Mouse (Mus musculus) CH12.LX (cell line): ENCODE measurements around the gene Gm5294. TPM values are rescaled to one million over a fixed set of nuclear protein-coding genes. Genes with fewer than 3 reads are reported as not detected.

Experiments
- DNase-seq: peaks from one replicate; pipeline ENCODE4 v3.0.0-alpha.2; 2013; ENCODE audit errors: extremely low read depth
- H3K27ac ChIP-seq: 2 replicates; pipeline ENCODE4 v1.5.1; 2012; ENCODE audit warnings: low read depth, mild to moderate bottlenecking, control low read depth, moderate library complexity; ENCODE audit not compliant: insufficient read depth
- H3K27me3 ChIP-seq: replicated peaks from 2 replicates; pipeline ENCODE3; 2012; ENCODE audit warnings: inconsistent platforms
- H3K36me3 ChIP-seq, 2 experiments: replicated peaks in 1 of 2; 2 replicates each; pipeline versions ENCODE3 to v1.6.1; 2012; ENCODE audit warnings: inconsistent platforms in 1 of 2, low read length in 1 of 2, mild to moderate bottlenecking in 1 of 2, mixed read lengths in 1 of 2, moderate library complexity in 1 of 2; ENCODE audit not compliant: control insufficient read depth in 1 of 2, insufficient read depth in 1 of 2
- H3K4me1 ChIP-seq, 2 experiments: 2 replicates each; pipeline ENCODE4 v1.6.1; 2012; ENCODE audit warnings: inconsistent platforms in 1 of 2, moderate library complexity in 1 of 2; ENCODE audit not compliant: insufficient read depth in 2 of 2, control insufficient read depth in 1 of 2
- H3K4me2 ChIP-seq: 2 replicates; pipeline ENCODE4 v1.6.1; 2012; ENCODE audit warnings: low read depth, mild to moderate bottlenecking, control low read depth; ENCODE audit not compliant: poor library complexity, insufficient read depth, severe bottlenecking
- H3K4me3 ChIP-seq, 3 experiments: fragments of 150-350 bp in 1 of 3; sonication (generic) in 1 of 3; replicated peaks in 1 of 3; 2 replicates each; pipeline versions ENCODE3 to v1.5.1; 2011 to 2012; ENCODE audit warnings: low read depth in 2 of 3, low read length in 2 of 3, mild to moderate bottlenecking in 2 of 3, moderate library complexity in 2 of 3, control low read depth in 1 of 3, improper control_type of control experiment in 1 of 3, inconsistent platforms in 1 of 3, mixed read lengths in 1 of 3; ENCODE audit not compliant: poor library complexity in 1 of 3
- H3K79me2 ChIP-seq: replicated peaks from 2 replicates; pipeline ENCODE4 v1.6.1; 2012; ENCODE audit warnings: mild to moderate bottlenecking, moderate library complexity; ENCODE audit not compliant: control insufficient read depth, poor library complexity, insufficient read depth, severe bottlenecking; ENCODE audit errors: extremely low read depth
- H3K9ac ChIP-seq: 2 replicates; pipeline ENCODE4 v1.6.1; 2012; ENCODE audit warnings: low read depth, mild to moderate bottlenecking, control low read depth, moderate library complexity; ENCODE audit not compliant: insufficient read depth
- H3K9me3 ChIP-seq: replicated peaks from 2 replicates; pipeline ENCODE3; 2012; ENCODE audit warnings: low read length, inconsistent platforms, mixed read lengths
- BHLHE40 ChIP-seq: IDR thresholded peaks from 2 replicates; pipeline ENCODE4 v1.6.1; 2011; ENCODE audit warnings: mild to moderate bottlenecking, low read depth, low read length, improper control_type of control experiment
- CHD2 ChIP-seq: IDR thresholded peaks from 2 replicates; pipeline ENCODE4 v1.6.1; 2011; ENCODE audit warnings: low read length, improper control_type of control experiment
- CTCF ChIP-seq, 2 experiments: IDR thresholded peaks in 1 of 2; conservative IDR thresholded peaks in 1 of 2; 2 replicates each; pipeline ENCODE4 v1.5.1; 2011 to 2012; ENCODE audit warnings: low read depth in 2 of 2, low read length in 2 of 2, improper control_type of control experiment in 1 of 2, inconsistent platforms in 1 of 2, mild to moderate bottlenecking in 1 of 2, moderate library complexity in 1 of 2
- EP300 ChIP-seq: IDR thresholded peaks from 2 replicates; pipeline ENCODE4 v1.6.1; 2011; ENCODE audit warnings: low read length, improper control_type of control experiment
- ETS1 ChIP-seq: conservative IDR thresholded peaks from 2 replicates; pipeline ENCODE4 v1.6.1; 2012; ENCODE audit warnings: low read depth, mild to moderate bottlenecking, inconsistent platforms, low read length, improper control_type of control experiment, moderate library complexity
- GABPA ChIP-seq: IDR thresholded peaks from 2 replicates; pipeline ENCODE4 v1.6.1; 2012; ENCODE audit warnings: low read depth, low read length, improper control_type of control experiment, inconsistent platforms; ENCODE audit not compliant: insufficient replicate concordance
- HCFC1 ChIP-seq: IDR thresholded peaks from 2 replicates; pipeline ENCODE4 v1.6.1; 2012; ENCODE audit warnings: low read depth, mild to moderate bottlenecking, inconsistent platforms, low read length, improper control_type of control experiment
- IRF4 ChIP-seq: IDR thresholded peaks from 2 replicates; pipeline ENCODE4 v1.6.1; 2014; ENCODE audit warnings: low read depth, mild to moderate bottlenecking, inconsistent platforms, low read length, improper control_type of control experiment
- MAX ChIP-seq: IDR thresholded peaks from 2 replicates; pipeline ENCODE4 v1.6.1; 2011; ENCODE audit warnings: low read length, improper control_type of control experiment
- MEF2A ChIP-seq: IDR thresholded peaks from 2 replicates; pipeline ENCODE4 v1.6.1; 2014; ENCODE audit warnings: low read depth, mild to moderate bottlenecking, inconsistent platforms, low read length, improper control_type of control experiment, borderline replicate concordance
- MYC ChIP-seq: IDR thresholded peaks from 2 replicates; pipeline ENCODE4 v1.6.1; 2011; ENCODE audit warnings: low read depth, mild to moderate bottlenecking, improper control_type of control experiment, low read length
- POLR2A ChIP-seq: IDR thresholded peaks from 2 replicates; pipeline ENCODE4 v1.6.1; 2011; ENCODE audit warnings: low read depth, mild to moderate bottlenecking, improper control_type of control experiment, low read length
- POLR2AphosphoS2 ChIP-seq: IDR thresholded peaks from 2 replicates; pipeline ENCODE4 v1.6.1; 2011; ENCODE audit warnings: low read depth, low read length, improper control_type of control experiment
- TBP ChIP-seq: conservative IDR thresholded peaks from 2 replicates; pipeline ENCODE4 v1.6.1; 2011; ENCODE audit warnings: low read depth, low read length, improper control_type of control experiment
- TCF12 ChIP-seq: IDR thresholded peaks from 2 replicates; pipeline ENCODE4 v1.6.1; 2014; ENCODE audit warnings: low read depth, mild to moderate bottlenecking, inconsistent platforms, low read length, improper control_type of control experiment
- USF1 ChIP-seq: IDR thresholded peaks from 2 replicates; pipeline ENCODE4 v1.6.1; 2014; ENCODE audit warnings: low read depth, mild to moderate bottlenecking, inconsistent platforms, low read length, improper control_type of control experiment
- ZKSCAN1 ChIP-seq: IDR thresholded peaks from 2 replicates; pipeline ENCODE4 v1.6.1; 2012; ENCODE audit warnings: low read depth, inconsistent platforms, low read length, improper control_type of control experiment, borderline replicate concordance
- dilution Hi-C: fragments of 300-500 bp; cut with MboI; formaldehyde crosslinking; loops from 2 replicates; pipeline ENCODE4 v1.14.3; 2020; ENCODE audit warnings: low sequenced_read_pairs; ENCODE audit not compliant: extremely low pct_unique_long_range_greater_than_20kb, extremely low pct_ligation_motif_present
- in situ Hi-C: fragments of 300-500 bp; cut with MboI; formaldehyde crosslinking; loops from 3 replicates; pipeline ENCODE4 v1.14.3; 2019; ENCODE audit warnings: low sequenced_read_pairs, low pct_ligation_motif_present, low pct_unique_long_range_greater_than_20kb, mixed read lengths
- polyA plus RNA-seq: library from polyadenylated mRNA; unstranded; fragments of >175 nt; gene quantifications from 2 replicates; pipeline ENCODE4 v1.2.1, GENCODE M21; 2012; ENCODE audit warnings: low read depth; ENCODE audit not compliant: insufficient read length
- total RNA-seq, 2 experiments: library from RNA; depleted of rRNA; stranded (reverse); fragments of 300-350 nt in 1 of 2; fragments of >200 nt in 1 of 2; gene quantifications; 2 replicates each; pipeline ENCODE4 v1.2.3; 2012 to 2014

The Gm5294 gene
- total and polyA plus RNA-seq, 3 experiments = not detected

GRCm38 (mm10) chr5:138863681-138864146, 43.8 kb downstream of the Gm5294 start (continued):
- TF ChIP-seq GABPA (no peak), TCF12 (peak; percentile 79), BHLHE40 (peak; percentile 70), CTCF (conservative IDR thresholded peaks at IDR 0.05 in 1 of 2, IDR thresholded peaks at IDR 0.05 in 1 of 2; ENCODE audit: low read depth in 2 of 2, low read length in 2 of 2) (no peak), EP300 (0 out of 2 replicates have a peak, but pooled peaks have one; percentile 28), TBP (no peak)

GRCm38 (mm10) chr5:138864166-138864565, 44.3 kb downstream of the Gm5294 start:
- Histone ChIP-seq H3K4me2 (no peak overlapping the region), H3K27ac (no peak overlapping the region), H3K4me1 (peaks cover 3 to 15% of the 10 kb centered on the region in 2 experiments; a peak in 3 of 4 replicates), H3K27me3 (no peaks in the 10 kb centered on the region), H3K9ac (no peak overlapping the region), H3K79me2 (no peaks in the 10 kb centered on the region), H3K4me3 (no peak overlapping the region), H3K9me3 (no peaks in the 10 kb centered on the region), H3K36me3 (no peaks in the 10 kb centered on the region)
- in situ Hi-C loops = no loop called here
- dilution Hi-C loops = no loop called here
- no peak for DNase-seq
- TF ChIP-seq USF1 (no peak), POLR2A (no peak), ETS1 (no peak), CTCF (conservative IDR thresholded peaks at IDR 0.05 in 1 of 2, IDR thresholded peaks at IDR 0.05 in 1 of 2; ENCODE audit: low read depth in 2 of 2, low read length in 2 of 2) (no peak), GABPA (no peak), MAX (no peak), CHD2 (no peak)

- H3K4me3 ChIP-seq = no peak overlapping the region
- H3K4me2 ChIP-seq = no peak overlapping the region
- TF ChIP-seq TBP (no peak), POLR2AphosphoS2 (no peak)
- TF ChIP-seq, all 38 proteins: peak for 0
- Histone ChIP-seq H3K27me3 (no peaks in the 10 kb centered on the region), H3K9ac (no peak overlapping the region), H3K4me1 (peaks cover 3 to 15% of the 10 kb centered on the region in 2 experiments; a peak in 3 of 4 replicates), H3K27ac (no peak overlapping the region), H3K79me2 (no peaks in the 10 kb centered on the region), H3K36me3 (no peaks in the 10 kb centered on the region), H3K9me3 (no peaks in the 10 kb centered on the region)
- dilution Hi-C loops = no loop called here
- no peak for DNase-seq
- in situ Hi-C loops = no loop called here
Measured at GRCm38 (mm10) chr5:138864880-138865279, 45.0 kb downstream of the Gm5294 start.

- Histone ChIP-seq H3K9ac (no peak overlapping the region), H3K4me3 (no peak overlapping the region), H3K36me3 (no peaks in the 10 kb centered on the region), H3K27me3 (no peaks in the 10 kb centered on the region), H3K4me1 (peaks cover 3 to 15% of the 10 kb centered on the region in 2 experiments; a peak in 3 of 4 replicates), H3K9me3 (no peaks in the 10 kb centered on the region), H3K4me2 (no peak overlapping the region), H3K27ac (no peak overlapping the region), H3K79me2 (no peaks in the 10 kb centered on the region)
- in situ Hi-C loops = no loop called here
- no peak for TF ChIP-seq HCFC1
- TF ChIP-seq MYC = no peak
- no peak for TF ChIP-seq POLR2AphosphoS2
- no peak for TF ChIP-seq MEF2A
- no peak for TF ChIP-seq IRF4
- no peak for TF ChIP-seq ZKSCAN1
- TF ChIP-seq EP300 = no peak
- no peak for TF ChIP-seq BHLHE40
- dilution Hi-C loops = no loop called here
- DNase-seq = no peak
Measured at GRCm38 (mm10) chr5:138865637-138866036, 45.8 kb downstream of the Gm5294 start.
